Comparison of ENCODE assay signal across 18 mouse cellular contexts in the genomic region with DNA sequence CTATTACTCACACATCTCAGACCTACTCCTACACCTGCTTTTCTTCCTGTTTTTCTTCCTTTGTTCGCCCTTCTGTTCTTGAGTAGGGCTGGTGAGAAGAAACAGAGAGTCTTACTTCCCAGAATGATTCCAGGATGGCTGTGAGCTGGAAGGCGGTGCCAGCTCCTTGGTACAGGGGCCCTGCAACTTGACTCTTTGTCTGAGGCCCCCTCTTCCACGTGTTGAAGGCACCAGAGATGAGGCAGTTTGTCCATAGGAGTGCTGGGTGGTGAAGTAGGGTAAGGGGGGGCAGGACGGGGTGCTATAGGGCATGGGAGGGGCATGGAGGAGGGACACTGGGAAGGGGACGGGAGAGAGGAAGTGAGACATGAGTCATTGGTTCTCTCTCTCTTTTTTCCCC.
"Had no signal": no experiment of that assay in that cellular context is flagged by ENCODE, and none has a peak within 500 bp of the region (broad histone marks: within the 10 kb centered on the region; RNA-seq: fewer than 3 reads in every experiment).

No protein-coding gene starts in this region.

- ATAC-seq: liver, postnatal 0 days; lung, postnatal 0 days; midbrain, embryonic 13.5 days; midbrain, embryonic 15.5 days had no signal

- H3K9me3 ChIP-seq: lung, embryonic 15.5 days; megakaryocyte, embryonic 14.5 days; midbrain, embryonic 13.5 days; midbrain, embryonic 15.5 days; neural tube, embryonic 12.5 days; stomach, embryonic 15.5 days had no signal

- H3K4me1 ChIP-seq: lung, embryonic 15.5 days; megakaryocyte, embryonic 14.5 days; midbrain, embryonic 13.5 days; midbrain, embryonic 15.5 days; neural tube, embryonic 12.5 days; stomach, embryonic 15.5 days had no signal

- H3K36me3 ChIP-seq: lung, embryonic 15.5 days; midbrain, embryonic 13.5 days; midbrain, embryonic 15.5 days; neural tube, embryonic 12.5 days; stomach, embryonic 15.5 days had no signal

- H3K4me3 ChIP-seq: lung, embryonic 15.5 days; megakaryocyte, embryonic 14.5 days; midbrain, embryonic 13.5 days; midbrain, embryonic 15.5 days; neural tube, embryonic 12.5 days; stomach, embryonic 15.5 days had no signal

- H3K9ac ChIP-seq: liver, postnatal 0 days; lung, embryonic 15.5 days; midbrain, embryonic 13.5 days; midbrain, embryonic 15.5 days; neural tube, embryonic 12.5 days; stomach, embryonic 15.5 days had no signal

- H3K27ac ChIP-seq: lung, embryonic 15.5 days; macrophage; midbrain, embryonic 13.5 days; midbrain, embryonic 15.5 days; neural tube, embryonic 12.5 days; stomach, embryonic 15.5 days; stomach, postnatal 0 days had no signal

- H3K4me2 ChIP-seq: lung, embryonic 15.5 days; midbrain, embryonic 11.5 days; midbrain, embryonic 13.5 days; midbrain, embryonic 15.5 days; neural tube, embryonic 12.5 days; stomach, embryonic 15.5 days had no signal

- H3K27me3 ChIP-seq: lung, embryonic 15.5 days; midbrain, embryonic 13.5 days; midbrain, embryonic 15.5 days; neural tube, embryonic 12.5 days; stomach, embryonic 15.5 days had no signal

- DNase-seq: liver, postnatal 0 days; lung, adult 2 months; lung, postnatal 14 days; lung, postnatal 36 days; right cerebral cortex, postnatal 14 days; thymus, adult 2 months; thymus, postnatal 25 days; thymus, postnatal 4 days had no signal
